Mouse (Mus musculus) CH12.LX (cell line): ENCODE measurements around the gene Ell.
A peak's percentile ranks its signal among the peaks of the same experiment; 100 is the strongest.

Experiments
- CHD1 ChIP-seq: IDR thresholded peaks from 2 replicates; pipeline ENCODE4 v1.6.1; 2012; ENCODE audit warnings: low read depth, low read length, improper control_type of control experiment, inconsistent platforms
- CTCF ChIP-seq, 2 experiments: IDR thresholded peaks in 1 of 2; conservative IDR thresholded peaks in 1 of 2; 2 replicates each; pipeline ENCODE4 v1.5.1; 2011 to 2012; ENCODE audit warnings: low read depth in 2 of 2, low read length in 2 of 2, improper control_type of control experiment in 1 of 2, inconsistent platforms in 1 of 2, mild to moderate bottlenecking in 1 of 2, moderate library complexity in 1 of 2
- ELF1 ChIP-seq: IDR thresholded peaks from 2 replicates; pipeline ENCODE4 v1.6.1; 2014; ENCODE audit warnings: low read depth, mild to moderate bottlenecking, inconsistent platforms, low read length, improper control_type of control experiment
- EP300 ChIP-seq: IDR thresholded peaks from 2 replicates; pipeline ENCODE4 v1.6.1; 2011; ENCODE audit warnings: low read length, improper control_type of control experiment
- HCFC1 ChIP-seq: IDR thresholded peaks from 2 replicates; pipeline ENCODE4 v1.6.1; 2012; ENCODE audit warnings: low read depth, mild to moderate bottlenecking, inconsistent platforms, low read length, improper control_type of control experiment
- MAFK ChIP-seq: IDR thresholded peaks from 2 replicates; pipeline ENCODE4 v1.6.1; 2011; ENCODE audit warnings: low read length, improper control_type of control experiment; ENCODE audit not compliant: insufficient replicate concordance
- POLR2A ChIP-seq: IDR thresholded peaks from 2 replicates; pipeline ENCODE4 v1.6.1; 2011; ENCODE audit warnings: low read depth, mild to moderate bottlenecking, improper control_type of control experiment, low read length
- RCOR1 ChIP-seq: conservative IDR thresholded peaks from 2 replicates; pipeline ENCODE4 v1.6.1; 2012; ENCODE audit warnings: low read depth, mild to moderate bottlenecking, inconsistent platforms, low read length, improper control_type of control experiment
- USF1 ChIP-seq: IDR thresholded peaks from 2 replicates; pipeline ENCODE4 v1.6.1; 2014; ENCODE audit warnings: low read depth, mild to moderate bottlenecking, inconsistent platforms, low read length, improper control_type of control experiment
- USF2 ChIP-seq: conservative IDR thresholded peaks from 2 replicates; pipeline ENCODE4 v1.6.1; 2011; ENCODE audit warnings: low read depth, low read length, improper control_type of control experiment
- ZC3H11A ChIP-seq: IDR thresholded peaks from 2 replicates; pipeline ENCODE4 v1.6.1; 2012; ENCODE audit warnings: low read depth, mild to moderate bottlenecking, inconsistent platforms, low read length, improper control_type of control experiment
- ZMIZ1 ChIP-seq: IDR thresholded peaks from 2 replicates; pipeline ENCODE4 v1.6.1; 2012; ENCODE audit warnings: low read depth, mild to moderate bottlenecking, inconsistent platforms, low read length, improper control_type of control experiment

- peak in 1 of 2 experiments; percentile 32; a peak in 2 of 4 replicates for TF ChIP-seq CTCF (conservative IDR thresholded peaks at IDR 0.05 in 1 of 2, IDR thresholded peaks at IDR 0.05 in 1 of 2; ENCODE audit: low read depth in 2 of 2, low read length in 2 of 2)
- no peak for TF ChIP-seq ELF1
- TF ChIP-seq POLR2A, result no peak
- no peak for TF ChIP-seq RCOR1
- TF ChIP-seq HCFC1, result no peak
- no peak for TF ChIP-seq ZC3H11A
- TF ChIP-seq EP300, result no peak
- TF ChIP-seq ZMIZ1, result no peak
- TF ChIP-seq MAFK, result no peak
- no peak for TF ChIP-seq CHD1
- TF ChIP-seq USF2, result no peak
- TF ChIP-seq USF1, result no peak
These were observed 10.3 kb downstream of the Ell start for GRCm38 (mm10) chr8:70549412-70550184.
